Mouse (Mus musculus): ENCODE data around the gene Adssl1. TPM values are rescaled to one million over a fixed set of nuclear protein-coding genes. Genes with fewer than 3 reads are reported as not detected.

The Adssl1 gene
- total and polyA plus RNA-seq, 3 experiments, result 10.2 to 29.4 (median 10.7) TPM

- TF ChIP-seq UBTF (IDR thresholded peaks at IDR 0.05; ENCODE audit: low read depth, low read length), result no peak
- TF ChIP-seq MAX (IDR thresholded peaks at IDR 0.05; ENCODE audit: low read length), result no peak
- TF ChIP-seq E2F4 (IDR thresholded peaks at IDR 0.05; ENCODE audit: insufficient replicate concordance, low read depth, low read length), result no peak
- TF ChIP-seq MXI1 (IDR thresholded peaks at IDR 0.05; ENCODE audit: low read depth, low read length), result no peak
- no peak for TF ChIP-seq TBP (conservative IDR thresholded peaks at IDR 0.05; ENCODE audit: low read depth, low read length)
- no peak for TF ChIP-seq NRF1 (IDR thresholded peaks at IDR 0.05; ENCODE audit: low read depth, low read length)
- TF ChIP-seq MEF2A (IDR thresholded peaks at IDR 0.05; ENCODE audit: borderline replicate concordance, low read depth, low read length), result no peak
- TF ChIP-seq IRF4 (IDR thresholded peaks at IDR 0.05; ENCODE audit: low read depth, low read length), result peak; percentile 29; the same call in 1 of the 2 replicates
- TF ChIP-seq JUND (conservative IDR thresholded peaks at IDR 0.05; ENCODE audit: low read depth, low read length), result no peak
- TF ChIP-seq POLR2AphosphoS2 (IDR thresholded peaks at IDR 0.05; ENCODE audit: low read depth, low read length), result no peak
Observed at GRCm38 (mm10) chr12:112605766-112606165, 14.1 kb upstream of the Adssl1 start (continued).

- H3K4me3 ChIP-seq (replicated peaks in 1 of 3; ENCODE audit: low read depth in 2 of 3, low read length in 2 of 3, poor library complexity in 1 of 3), result no peak overlapping the region
- H3K79me2 ChIP-seq (replicated peaks; ENCODE audit: control insufficient read depth, extremely low read depth, insufficient read depth, poor library complexity, severe bottlenecking), result no peaks in the 10 kb centered on the region
- dilution Hi-C loops (cut with MboI; ENCODE audit: extremely low pct_ligation_motif_present, extremely low pct_unique_long_range_greater_than_20kb, low sequenced_read_pairs) (no loop called here), in situ Hi-C loops (cut with MboI; ENCODE audit: low pct_ligation_motif_present, low pct_unique_long_range_greater_than_20kb, low sequenced_read_pairs) (no loop called here)
- peaks cover 27 to 68% of the 10 kb centered on the region in 2 experiments for H3K4me1 ChIP-seq (ENCODE audit: control insufficient read depth in 1 of 2, insufficient read depth in 2 of 2)
- H3K9ac ChIP-seq (ENCODE audit: insufficient read depth, low read depth), result no peak overlapping the region
- no peaks in the 10 kb centered on the region for H3K27me3 ChIP-seq (replicated peaks)
- H3K27ac ChIP-seq (ENCODE audit: insufficient read depth, low read depth), result peak overlapping the region; percentile 11; the same call in 1 of the 2 replicates
- H3K4me2 ChIP-seq (ENCODE audit: insufficient read depth, low read depth, poor library complexity, severe bottlenecking), result no peak overlapping the region
- no peaks in the 10 kb centered on the region for H3K9me3 ChIP-seq (replicated peaks; ENCODE audit: low read length)
- peaks cover 92 to 95% of the 10 kb centered on the region in 2 experiments for H3K36me3 ChIP-seq (replicated peaks in 1 of 2; ENCODE audit: control insufficient read depth in 1 of 2, insufficient read depth in 1 of 2, low read length in 1 of 2)
- DNase-seq (ENCODE audit: extremely low read depth), result peak; percentile 54
- no peak for TF ChIP-seq SIN3A (IDR thresholded peaks at IDR 0.05; ENCODE audit: low read length)
- no peak for TF ChIP-seq MEF2A (IDR thresholded peaks at IDR 0.05; ENCODE audit: borderline replicate concordance, low read depth, low read length)
- no peak for TF ChIP-seq PAX5 (IDR thresholded peaks at IDR 0.05; ENCODE audit: low read length)
- TF ChIP-seq MXI1 (IDR thresholded peaks at IDR 0.05; ENCODE audit: low read depth, low read length), result no peak
- TF ChIP-seq BHLHE40 (IDR thresholded peaks at IDR 0.05; ENCODE audit: low read depth, low read length), result no peak
- no peak for TF ChIP-seq UBTF (IDR thresholded peaks at IDR 0.05; ENCODE audit: low read depth, low read length)
- TF ChIP-seq ZMIZ1 (IDR thresholded peaks at IDR 0.05; ENCODE audit: low read depth, low read length), result no peak
- no peak for TF ChIP-seq KAT2A (IDR thresholded peaks at IDR 0.05; ENCODE audit: insufficient replicate concordance, low read length)
- no peak for TF ChIP-seq E2F4 (IDR thresholded peaks at IDR 0.05; ENCODE audit: insufficient replicate concordance, low read depth, low read length)
- no peak for TF ChIP-seq EP300 (IDR thresholded peaks at IDR 0.05; ENCODE audit: low read length)
- TF ChIP-seq MYC (IDR thresholded peaks at IDR 0.05; ENCODE audit: low read depth, low read length), result no peak
- TF ChIP-seq MAFK (IDR thresholded peaks at IDR 0.05; ENCODE audit: insufficient replicate concordance, low read length), result no peak
- no peak for TF ChIP-seq CHD1 (IDR thresholded peaks at IDR 0.05; ENCODE audit: low read depth, low read length)
- no peak for TF ChIP-seq ETS1 (conservative IDR thresholded peaks at IDR 0.05; ENCODE audit: low read depth, low read length)
- no peak for TF ChIP-seq POLR2A (IDR thresholded peaks at IDR 0.05; ENCODE audit: low read depth, low read length)
- no peak for TF ChIP-seq JUN (IDR thresholded peaks at IDR 0.05; ENCODE audit: insufficient read depth, low read depth, low read length)
Observed at GRCm38 (mm10) chr12:112606998-112607397, 12.8 kb upstream of the Adssl1 start.
